Mouse (Mus musculus): ENCODE results near the gene Itga6. TPM values are rescaled to one million over a fixed set of nuclear protein-coding genes. Genes with fewer than 3 reads are reported as not detected.
A peak's percentile ranks its signal among the peaks of the same experiment; 100 is the strongest.

Gene Itga6
- total RNA-seq, 2 experiments from 2014 or later: 25.5 to 27.6 TPM

- intact Hi-C loops (cut with DNase I): no loop called here
- no peak for DNase-seq (ENCODE audit: low spot score in 2 of 2)
Observed at GRCm38 (mm10) chr2:71758591-71759531, 13.4 kb downstream of the Itga6 start.

- no peak for DNase-seq (ENCODE audit: low spot score in 2 of 2)
- intact Hi-C loops (cut with DNase I): no loop called here
Observed at GRCm38 (mm10) chr2:71760091-71760490, 14.7 kb downstream of the Itga6 start.

- no peak for DNase-seq (ENCODE audit: low spot score in 2 of 2)
- intact Hi-C loops (cut with DNase I): no loop called here
Observed at GRCm38 (mm10) chr2:71761081-71761480, 15.7 kb downstream of the Itga6 start.

- intact Hi-C loops (cut with DNase I): no loop called here
- DNase-seq (ENCODE audit: low spot score in 2 of 2): no peak
Observed at GRCm38 (mm10) chr2:71764525-71764924, 19.1 kb downstream of the Itga6 start.

GRCm38 (mm10) chr2:71764961-71765735, 19.7 kb downstream of the Itga6 start:
- no peak for DNase-seq (ENCODE audit: low spot score in 2 of 2)
- intact Hi-C loops (cut with DNase I): no loop called here

- no peak for DNase-seq (ENCODE audit: low spot score in 2 of 2)
Observed at GRCm38 (mm10) chr2:71766007-71766406, 20.6 kb downstream of the Itga6 start.

GRCm38 (mm10) chr2:71767019-71767610, 21.7 kb downstream of the Itga6 start:
- intact Hi-C loops (cut with DNase I): no loop called here
- no peak for DNase-seq (ENCODE audit: low spot score in 2 of 2)

More at GRCm38 (mm10) chr2:71766007-71766406, 20.6 kb downstream of the Itga6 start:
- intact Hi-C loops (cut with DNase I): no loop called here

GRCm38 (mm10) chr2:71771762-71772161, 26.3 kb downstream of the Itga6 start:
- intact Hi-C loops (cut with DNase I): no loop called here
- DNase-seq (ENCODE audit: low spot score in 2 of 2): no peak

GRCm38 (mm10) chr2:71773714-71774113, 28.3 kb downstream of the Itga6 start:
- intact Hi-C loops (cut with DNase I): no loop called here
- DNase-seq (ENCODE audit: low spot score in 2 of 2): no peak

- DNase-seq (ENCODE audit: low spot score in 2 of 2): peak in 1 of 2 experiments; percentile 14
- intact Hi-C loops (cut with DNase I): no loop called here
Observed at GRCm38 (mm10) chr2:71774246-71774951, 29.0 kb downstream of the Itga6 start.

- DNase-seq (ENCODE audit: low spot score in 2 of 2): no peak
- intact Hi-C loops (cut with DNase I): no loop called here
Observed at GRCm38 (mm10) chr2:71775201-71775611, 29.8 kb downstream of the Itga6 start.

GRCm38 (mm10) chr2:71779266-71779888, 34.0 kb downstream of the Itga6 start:
- DNase-seq (ENCODE audit: low spot score in 2 of 2): no peak
- intact Hi-C loops (cut with DNase I): no loop called here

- no peak for DNase-seq (ENCODE audit: low spot score in 2 of 2)
- intact Hi-C loops (cut with DNase I): no loop called here
Observed at GRCm38 (mm10) chr2:71780016-71780415, 34.6 kb downstream of the Itga6 start.

GRCm38 (mm10) chr2:71785260-71785659, 39.8 kb downstream of the Itga6 start:
- intact Hi-C loops (cut with DNase I): loop anchor here (5.0 kb wide), 1 partner anchor 128 kb away; no protein-coding TSS in a partner anchor
- DNase-seq (ENCODE audit: low spot score in 2 of 2): no peak

- intact Hi-C loops (cut with DNase I): loop anchor here (5.0 kb wide), 1 partner anchor 129 kb away; no protein-coding TSS in a partner anchor
- no peak for DNase-seq (ENCODE audit: low spot score in 2 of 2)
Observed at GRCm38 (mm10) chr2:71786060-71786459, 40.6 kb downstream of the Itga6 start.

- DNase-seq (ENCODE audit: low spot score in 2 of 2): peak; percentile 52 to 56
- intact Hi-C loops (cut with DNase I): loop anchor here (5.0 kb wide), 1 partner anchor 129 kb away; no protein-coding TSS in a partner anchor
Observed at GRCm38 (mm10) chr2:71786591-71787155, 41.3 kb downstream of the Itga6 start.

GRCm38 (mm10) chr2:71787156-71787590, 41.8 kb downstream of the Itga6 start:
- peak in 1 of 2 experiments; percentile 32 for DNase-seq (ENCODE audit: low spot score in 2 of 2)
- intact Hi-C loops (cut with DNase I): loop anchor here (5.0 kb wide), 1 partner anchor 130 kb away; no protein-coding TSS in a partner anchor

All from left cerebral cortex, postnatal 25 days (tissue).